Mouse (Mus musculus): ENCODE results near the gene Inpp5d. TPM values are rescaled to one million over a fixed set of nuclear protein-coding genes. Genes with fewer than 3 reads are reported as not detected.
A peak's percentile ranks its signal among the peaks of the same experiment; 100 is the strongest.

Inpp5d gene
- total RNA-seq (2021): 10 to 100 TPM; 10.2 to 10.7 TPM

DNA sequence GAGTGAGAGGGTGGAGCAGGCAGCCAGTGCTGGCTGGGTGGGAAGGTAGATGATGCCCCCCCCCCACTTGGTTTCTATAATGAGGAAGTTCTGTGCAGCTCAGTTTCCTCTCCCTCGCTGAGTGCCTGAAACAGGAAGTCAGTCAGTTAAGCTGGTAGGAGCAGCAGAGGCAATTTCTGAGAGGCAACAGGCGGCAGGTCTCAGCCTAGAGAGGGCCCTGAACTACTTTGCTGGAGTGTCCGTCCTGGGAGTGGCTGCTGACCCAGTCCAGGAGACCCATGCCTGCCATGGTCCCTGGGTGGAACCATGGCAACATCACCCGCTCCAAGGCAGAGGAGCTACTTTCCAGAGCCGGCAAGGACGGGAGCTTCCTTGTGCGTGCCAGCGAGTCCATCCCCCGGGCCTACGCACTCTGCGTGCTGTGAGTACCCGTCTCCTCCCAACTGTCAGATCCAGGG, at the start of gene Inpp5d:
Gene Inpp5d, plus strand, starts transcription at position 102 of the 458 bp plus-strand sequence.
- intact Hi-C loops (cut with DNase I): no loop called here
- DNase-seq: no peak

DNA sequence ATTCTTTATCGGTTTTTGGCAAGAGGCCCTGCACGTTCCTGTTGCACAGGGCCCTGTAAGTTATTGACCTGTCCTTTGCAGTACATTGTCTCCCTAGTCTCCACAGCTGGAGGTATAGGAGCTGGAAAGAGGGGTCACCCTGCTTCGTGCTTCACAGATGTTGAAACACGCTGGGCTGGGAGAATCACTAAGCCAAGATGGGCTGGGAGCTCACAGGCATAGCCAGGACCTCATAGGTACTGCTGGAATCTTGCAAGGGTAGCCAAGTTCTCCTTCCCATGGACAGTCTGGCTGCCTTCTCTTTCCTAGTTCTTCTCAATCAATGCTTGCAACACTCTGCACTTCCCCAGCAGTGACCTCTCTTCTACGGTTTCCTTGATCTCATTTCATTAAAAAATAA, 46.9 kb upstream of the Inpp5d start:
- intact Hi-C loops (cut with DNase I): no loop called here
- no peak for DNase-seq

GRCm38 (mm10) chr1:87573800-87574215, 46.3 kb upstream of the Inpp5d start, which contains the start of gene Ngef:
Gene Ngef (minus strand): TSS chr1:87573870.
- intact Hi-C loops (cut with DNase I): no loop called here
- DNase-seq: no peak

GRCm38 (mm10) chr1:87574353-87574752, 45.8 kb upstream of the Inpp5d start:
- peak; percentile 48 for DNase-seq
- intact Hi-C loops (cut with DNase I): no loop called here

DNA sequence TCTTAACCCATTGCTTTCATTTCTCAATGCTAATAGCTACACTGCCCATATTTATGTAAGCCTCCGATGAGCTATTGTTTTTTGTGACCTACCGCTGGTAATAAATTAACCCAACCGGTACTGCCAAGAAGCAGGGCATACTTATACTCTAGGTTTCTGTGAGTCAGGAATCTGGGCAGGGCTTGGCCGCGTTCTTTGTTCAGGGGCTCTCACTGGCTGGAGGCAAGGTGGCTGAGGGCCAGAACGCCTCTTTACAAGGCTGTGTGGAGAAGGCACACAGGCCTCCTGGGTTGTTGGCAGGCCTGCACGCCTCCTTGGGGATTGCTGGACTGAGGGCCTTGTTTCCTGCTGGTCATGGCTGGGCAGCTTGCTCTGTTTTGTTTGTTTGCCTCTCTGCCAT, 45.3 kb upstream of the Inpp5d start:
- DNase-seq: peak; percentile 73
- intact Hi-C loops (cut with DNase I): no loop called here

DNA sequence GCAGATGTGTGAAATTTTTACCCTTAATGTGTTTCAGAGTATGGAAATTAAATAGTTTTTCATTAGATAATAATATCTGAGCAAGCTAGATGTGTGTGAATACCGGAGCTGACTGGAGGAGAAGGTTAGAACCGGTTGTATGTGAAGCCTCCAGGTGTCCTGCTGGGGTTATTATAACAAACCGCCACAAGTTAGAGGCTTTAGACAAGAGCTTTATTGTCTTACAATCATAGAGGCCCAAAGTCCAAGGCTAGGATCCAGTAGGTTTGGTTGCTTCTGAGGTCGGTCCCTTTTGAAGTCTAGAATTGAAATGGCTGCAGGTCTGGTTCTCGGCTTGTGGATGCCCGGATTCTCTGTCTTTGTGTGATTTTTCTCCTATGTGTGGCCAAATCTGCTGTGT, 41.1 kb upstream of the Inpp5d start:
- no peak for DNase-seq
- intact Hi-C loops (cut with DNase I): no loop called here

GRCm38 (mm10) chr1:87580824-87581223, 39.3 kb upstream of the Inpp5d start:
- intact Hi-C loops (cut with DNase I): no loop called here
- no peak for DNase-seq

- DNase-seq: no peak
- intact Hi-C loops (cut with DNase I): no loop called here
Measured at GRCm38 (mm10) chr1:87589162-87589561, 30.9 kb upstream of the Inpp5d start.

DNA sequence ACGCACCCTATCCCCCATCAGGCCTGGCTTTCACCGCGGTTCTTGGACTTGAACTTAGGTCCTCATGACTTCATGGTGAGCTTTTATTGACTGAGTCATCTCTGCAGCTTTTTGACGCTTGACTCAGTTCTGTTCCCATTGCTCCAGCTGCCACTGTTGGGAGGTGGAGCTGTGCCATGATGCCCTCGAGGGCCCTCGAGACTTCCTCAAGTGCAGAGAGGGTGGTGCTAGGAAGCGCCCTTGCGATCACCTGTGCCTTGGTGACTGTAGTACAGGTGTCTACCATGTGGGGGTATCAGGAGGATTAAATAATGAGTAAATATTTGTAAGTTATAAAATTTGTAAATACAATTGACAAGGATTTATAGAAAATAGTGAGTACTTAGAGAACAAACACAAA, 30.1 kb upstream of the Inpp5d start:
- intact Hi-C loops (cut with DNase I): no loop called here
- DNase-seq: no peak

- intact Hi-C loops (cut with DNase I): no loop called here
- no peak for DNase-seq
Measured at GRCm38 (mm10) chr1:87594261-87594660, 25.9 kb upstream of the Inpp5d start.

DNA sequence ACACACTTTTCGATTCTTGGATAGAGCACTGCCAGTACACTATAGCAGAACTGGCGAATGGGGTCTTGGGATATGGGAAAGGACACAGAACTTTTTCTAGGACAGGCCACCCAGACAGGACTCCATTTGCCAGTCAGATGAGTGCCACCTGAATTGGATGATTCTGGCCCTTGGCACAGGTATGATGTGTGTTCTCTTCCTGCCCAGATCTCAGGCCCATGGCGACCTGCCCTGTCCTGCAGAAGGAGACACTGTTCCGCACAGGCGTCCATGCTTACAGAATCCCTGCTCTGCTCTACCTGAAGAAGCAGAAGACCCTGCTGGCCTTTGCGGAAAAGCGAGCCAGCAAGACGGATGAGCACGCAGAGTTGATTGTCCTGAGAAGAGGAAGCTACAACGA, 25.4 kb upstream of the Inpp5d start:
- no peak for DNase-seq

GRCm38 (mm10) chr1:87600533-87600932, 19.6 kb upstream of the Inpp5d start:
- DNase-seq: no peak
- intact Hi-C loops (cut with DNase I): no loop called here

More for the DNA sequence above, 25.4 kb upstream of the Inpp5d start:
- intact Hi-C loops (cut with DNase I): no loop called here

- no peak for DNase-seq
- intact Hi-C loops (cut with DNase I): no loop called here
Measured at GRCm38 (mm10) chr1:87601801-87602200, 18.3 kb upstream of the Inpp5d start.

GRCm38 (mm10) chr1:87603389-87603788, 16.7 kb upstream of the Inpp5d start:
- intact Hi-C loops (cut with DNase I): no loop called here
- no peak for DNase-seq

- intact Hi-C loops (cut with DNase I): no loop called here
- DNase-seq: no peak
Measured at GRCm38 (mm10) chr1:87605296-87605695, 14.8 kb upstream of the Inpp5d start.

DNA sequence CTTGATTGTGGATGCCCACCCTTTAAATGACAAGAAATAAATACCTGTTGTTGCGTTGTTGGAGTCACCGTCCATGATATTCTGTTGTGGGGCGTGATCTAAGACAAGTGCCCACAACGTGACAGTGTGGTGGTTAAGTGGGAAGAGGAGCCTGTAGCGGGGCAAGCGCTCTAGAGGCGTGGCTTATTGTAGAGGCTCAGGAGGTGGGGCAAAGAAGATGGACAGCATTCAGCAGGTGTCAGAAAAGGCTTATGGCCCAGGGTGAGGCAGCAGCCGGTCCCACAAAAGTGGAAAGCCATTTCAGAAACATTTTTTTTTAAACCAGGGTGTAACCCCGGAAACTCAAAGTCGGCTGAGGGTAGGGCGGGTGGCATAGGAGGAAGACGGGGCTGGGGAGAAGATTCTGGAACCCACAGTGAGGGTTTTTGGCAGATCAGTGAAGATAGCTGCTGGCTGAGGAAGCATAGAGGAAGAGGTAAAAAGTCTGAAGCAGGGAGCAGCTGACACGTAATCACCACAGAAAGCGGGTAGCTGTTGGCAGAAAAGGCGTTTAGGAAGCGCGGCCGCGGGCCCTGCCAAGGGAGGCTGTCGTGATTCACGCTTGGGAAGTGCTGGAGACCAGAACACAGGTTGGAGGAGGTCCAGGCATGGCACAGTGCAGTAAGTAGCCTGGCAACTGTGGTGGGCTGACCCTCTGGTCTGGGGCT, 12.6 kb upstream of the Inpp5d start:
- peak; percentile 96 for DNase-seq
- intact Hi-C loops (cut with DNase I): no loop called here

- intact Hi-C loops (cut with DNase I): no loop called here
- DNase-seq: peak; percentile 64
Measured at GRCm38 (mm10) chr1:87608416-87609046, 11.6 kb upstream of the Inpp5d start.

- intact Hi-C loops (cut with DNase I): no loop called here
- peak; percentile 57 for DNase-seq
Measured at GRCm38 (mm10) chr1:87614576-87615295, 5.4 kb upstream of the Inpp5d start.

DNA sequence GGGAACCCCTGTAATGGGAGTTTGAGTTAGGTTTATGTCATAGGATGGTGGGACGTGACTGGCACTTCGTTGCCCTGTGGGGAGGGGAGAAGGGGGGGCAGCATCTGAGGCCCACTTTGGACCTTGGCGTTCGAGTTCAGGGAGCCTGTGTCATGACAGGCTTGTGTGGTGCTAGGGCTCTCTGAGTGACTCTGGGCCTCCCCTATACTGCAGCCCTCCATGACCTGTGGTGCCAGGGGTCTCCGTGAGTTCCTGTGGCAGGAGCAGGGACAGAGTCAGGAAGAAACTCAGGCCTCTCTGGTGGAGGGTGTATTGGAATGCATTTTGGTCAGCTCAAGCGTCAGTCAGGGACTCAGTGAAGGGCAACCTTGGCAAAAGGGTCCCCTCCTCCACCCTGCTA, 581 bp downstream of the Inpp5d start:
- intact Hi-C loops (cut with DNase I): no loop called here
- DNase-seq: no peak

DNA sequence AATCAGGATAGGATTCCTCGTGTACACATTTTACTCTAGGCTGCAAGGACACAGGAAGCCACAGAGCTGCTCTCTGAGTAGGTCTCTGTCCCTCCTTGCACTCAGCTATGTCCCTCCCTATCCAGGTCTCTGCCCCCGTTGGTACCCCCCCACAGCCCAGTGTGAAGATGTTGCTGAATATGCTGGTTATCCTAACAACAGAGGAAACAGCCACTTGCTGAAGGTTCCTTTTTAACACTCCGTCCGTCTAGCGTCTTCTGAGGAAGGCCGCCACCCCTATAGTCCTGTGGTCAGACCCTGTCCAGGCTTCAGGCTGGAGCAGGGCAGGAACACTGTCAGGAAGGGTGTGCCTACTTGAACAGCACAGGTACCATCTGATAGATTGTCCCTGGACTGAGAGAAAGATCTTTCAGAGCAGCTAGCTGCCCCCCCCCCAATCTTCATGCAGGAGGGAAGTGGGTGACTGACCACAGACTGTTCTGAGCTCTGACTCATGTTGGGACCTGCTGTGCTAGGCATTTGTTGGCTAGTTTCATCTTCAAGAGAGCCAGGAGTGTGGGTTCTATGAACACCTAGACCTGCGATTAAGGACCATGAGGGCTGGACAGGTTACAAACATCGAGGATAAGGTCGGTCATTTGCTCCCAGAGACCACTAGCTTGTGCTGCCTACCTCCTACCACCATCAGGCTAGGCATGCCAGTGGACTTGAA, 1.2 kb downstream of the Inpp5d start:
- DNase-seq: no peak
- intact Hi-C loops (cut with DNase I): no loop called here

- DNase-seq: peak; percentile 41
- intact Hi-C loops (cut with DNase I): no loop called here
Measured at GRCm38 (mm10) chr1:87621858-87622279, 1.8 kb downstream of the Inpp5d start.
